Mouse (Mus musculus): ENCODE measurements around the gene Nxn.

- TF ChIP-seq POLR2A (IDR thresholded peaks at IDR 0.05; ENCODE audit: borderline replicate concordance, extremely low read depth, low read depth, low read length): no peak
- TF ChIP-seq CTCF (IDR thresholded peaks at IDR 0.05; ENCODE audit: insufficient read depth, low read length): no peak
Measured at GRCm38 (mm10) chr11:76385746-76386145, 13.2 kb downstream of the Nxn start.

Data from lung, adult 2 months (tissue).